Mouse (Mus musculus): ENCODE data around the gene Fndc7.
"Not testable (repeated sequence)": the region's sequence is repeated elsewhere in the genome, so short reads cannot be mapped to it uniquely, and the experiment has no call there.

The Fndc7 gene

DNA sequence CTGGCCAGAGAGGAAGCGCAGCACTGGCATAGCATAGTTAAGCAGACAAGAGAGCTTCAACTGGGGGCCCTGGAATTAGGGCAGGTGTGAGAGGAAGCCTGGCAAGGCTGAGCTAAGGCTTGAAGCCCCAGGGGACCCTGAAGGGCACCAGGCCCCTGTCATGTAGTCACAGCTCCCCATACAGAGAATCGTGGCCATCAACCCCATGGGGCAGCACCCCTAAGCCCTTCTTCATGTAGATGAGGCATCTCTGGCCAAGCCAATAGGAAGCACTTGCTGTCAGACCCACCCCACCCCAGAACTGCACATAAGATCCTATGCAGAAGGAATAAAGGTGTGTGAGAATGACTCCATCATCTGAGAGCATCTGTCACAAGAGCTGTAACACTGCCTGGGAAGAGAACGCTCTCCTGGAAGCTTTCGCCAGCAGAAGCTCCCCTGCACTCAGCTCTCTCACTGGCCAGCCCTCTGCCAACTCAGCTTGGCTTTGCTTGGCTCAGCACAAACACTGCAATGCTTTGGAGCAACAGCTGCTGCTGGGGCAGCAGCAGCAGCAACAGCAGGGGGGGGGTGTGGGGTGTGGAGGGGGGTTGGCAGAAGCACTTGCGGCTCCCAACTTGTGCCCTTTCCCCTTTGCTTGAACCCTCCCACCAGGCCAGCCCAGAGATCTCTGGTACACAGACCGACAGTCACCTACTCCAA is 37.7 kb downstream of the Fndc7 start:
- DNase-seq, result peak; percentile 54 to 74

- no peak for DNase-seq
Observed at GRCm38 (mm10) chr3:108851554-108851953, 38.3 kb downstream of the Fndc7 start.

GRCm38 (mm10) chr3:108851075-108851474 is 38.7 kb downstream of the Fndc7 start:
- no peak for DNase-seq

- DNase-seq, result peak; percentile 56 to 66
Observed at GRCm38 (mm10) chr3:108850506-108850905, 39.3 kb downstream of the Fndc7 start.

- no peak for DNase-seq
Observed at GRCm38 (mm10) chr3:108846616-108847015, 43.2 kb downstream of the Fndc7 start.

DNA sequence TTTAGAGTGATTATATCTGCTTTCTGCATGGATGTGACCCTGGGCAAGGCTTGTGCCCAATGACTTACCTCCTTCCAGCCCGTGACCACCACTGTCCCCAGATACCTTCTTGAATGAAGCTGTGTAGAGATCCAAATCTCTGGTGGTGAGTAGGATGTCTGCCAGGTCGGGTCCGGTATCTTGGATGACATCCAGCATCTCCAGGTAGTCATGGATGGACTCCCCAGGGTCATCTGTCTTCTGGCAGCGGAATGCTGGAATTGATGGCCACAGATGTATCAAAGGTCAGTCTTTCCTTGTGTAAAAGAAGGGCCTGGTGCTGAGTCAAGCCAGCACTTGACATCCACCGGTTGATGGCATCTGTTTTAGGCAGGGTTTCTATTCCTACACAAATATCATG is 45.3 kb downstream of the Fndc7 start:
- DNase-seq, result no peak

DNA sequence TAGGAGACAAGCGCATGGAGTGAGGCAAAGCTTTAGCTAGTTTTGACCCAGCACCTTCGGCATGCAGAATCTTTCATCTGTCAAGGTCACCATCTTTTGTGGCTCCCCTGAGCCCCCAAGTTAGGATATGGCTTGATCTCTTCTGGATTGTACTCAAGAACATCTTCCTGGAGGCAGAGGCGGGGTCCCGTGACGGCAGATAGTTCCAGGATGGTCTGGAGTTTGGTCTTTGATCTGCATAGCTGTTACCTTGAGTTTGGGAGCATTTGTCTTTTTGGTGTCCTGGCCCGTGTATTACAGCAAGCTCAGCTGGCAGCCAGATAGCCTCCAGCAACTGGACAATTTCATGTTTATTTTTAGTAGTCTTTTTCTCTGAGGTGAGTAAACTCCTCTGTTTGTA is 45.8 kb downstream of the Fndc7 start:
- DNase-seq, result no peak

DNA sequence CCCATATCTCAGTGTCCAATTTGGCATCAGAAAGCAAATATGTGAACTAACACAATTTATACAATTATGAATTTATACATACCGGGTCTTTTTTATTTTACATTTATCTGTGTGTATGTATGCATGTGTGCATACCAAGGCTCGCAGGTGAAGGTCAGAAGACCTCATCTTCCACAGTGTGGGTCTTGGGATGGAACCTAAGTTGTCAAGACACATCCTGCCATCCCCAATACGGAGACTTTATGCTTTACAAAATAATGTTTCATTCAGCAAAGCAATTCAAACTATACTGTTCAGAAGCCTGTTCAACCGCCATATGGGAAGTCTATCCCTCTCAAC is 49.1 kb downstream of the Fndc7 start:
- no peak for DNase-seq

GRCm38 (mm10) chr3:108840000-108840715 is 49.6 kb downstream of the Fndc7 start, which contains the start of gene Stxbp3:
Gene Stxbp3 (minus strand): TSS chr3:108840526.
- DNase-seq, result peak; percentile 99 to 100

DNA sequence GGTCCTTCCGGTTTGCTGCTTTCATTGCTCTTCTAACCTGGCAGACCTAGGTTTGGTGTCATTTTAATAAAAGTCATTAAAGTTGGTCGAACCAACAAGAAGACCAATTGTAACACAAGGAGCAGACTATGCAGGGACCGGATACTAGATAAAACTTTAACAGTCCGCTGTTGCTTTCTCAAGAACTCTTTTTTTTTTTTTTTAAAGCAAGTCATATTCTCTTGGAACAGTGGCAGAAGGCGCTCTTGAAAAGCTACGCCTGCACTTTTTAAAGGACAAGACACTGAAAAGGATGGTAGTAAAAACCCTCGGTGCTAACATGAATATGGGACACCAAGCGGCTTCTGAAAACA is 50.2 kb downstream of the Fndc7 start:
- DNase-seq, result no peak

DNA sequence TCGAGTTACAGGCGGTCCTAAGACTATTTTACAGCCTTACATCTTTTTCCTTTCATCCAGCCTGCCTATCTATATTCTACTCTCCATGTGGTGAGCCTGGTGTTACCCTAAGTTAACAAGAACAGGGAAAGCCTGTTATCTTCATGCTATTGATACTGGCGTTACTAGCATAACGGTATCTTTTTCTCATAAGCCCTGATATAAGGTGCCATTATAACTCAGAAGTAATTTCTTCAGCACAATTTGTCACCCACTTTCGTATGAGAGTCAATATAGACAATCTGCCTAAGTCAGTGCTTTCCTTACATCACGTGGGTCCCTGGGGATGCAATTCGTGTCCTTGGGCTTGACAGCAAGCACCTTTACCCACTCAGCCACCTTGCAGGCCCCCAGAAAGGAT is 50.8 kb downstream of the Fndc7 start:
- peak in 1 of 2 experiments; percentile 12 for DNase-seq

GRCm38 (mm10) chr3:108836931-108837330 is 52.9 kb downstream of the Fndc7 start:
- DNase-seq, result no peak

- not testable (repeated sequence) for DNase-seq
Observed at GRCm38 (mm10) chr3:108833717-108834116, 56.1 kb downstream of the Fndc7 start.

DNA sequence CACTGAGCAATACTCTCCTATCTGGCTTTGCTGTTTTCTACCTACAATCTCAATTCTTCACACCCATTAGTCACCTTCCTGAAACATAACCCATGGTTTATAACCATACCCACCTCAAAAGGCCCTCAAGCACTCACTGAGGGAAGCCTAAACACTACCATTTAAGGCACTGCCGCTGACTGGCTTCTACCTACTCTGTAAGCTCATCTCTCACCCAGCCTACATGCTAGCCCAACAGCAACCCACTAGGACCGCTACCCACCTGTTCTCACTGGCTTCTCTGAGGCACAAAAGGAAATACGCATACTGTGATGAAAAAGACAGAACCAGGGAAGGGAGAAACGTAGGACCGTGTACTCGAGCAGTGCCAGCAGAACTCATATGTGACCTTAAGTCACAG is 58.1 kb downstream of the Fndc7 start:
- no peak for DNase-seq

DNA sequence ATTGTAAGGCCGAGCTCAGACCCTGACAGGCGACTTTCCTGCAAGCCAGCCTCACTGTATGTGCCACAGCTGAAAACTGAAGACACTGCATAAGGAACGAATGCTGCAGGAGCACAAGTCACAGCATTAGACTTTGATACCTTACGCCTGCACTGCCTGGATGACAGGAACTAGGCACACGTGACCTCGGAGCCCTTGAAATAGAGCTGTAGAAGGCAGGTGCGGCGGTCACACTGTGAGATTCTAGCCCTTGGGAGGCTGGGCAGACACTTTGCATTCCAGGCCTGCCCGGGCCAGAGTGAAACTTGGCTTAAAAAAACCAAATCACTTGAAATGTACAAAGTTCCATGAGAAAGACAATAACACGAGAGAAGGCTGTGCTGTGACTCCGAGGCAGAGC is 59.3 kb downstream of the Fndc7 start:
- no peak for DNase-seq

DNA sequence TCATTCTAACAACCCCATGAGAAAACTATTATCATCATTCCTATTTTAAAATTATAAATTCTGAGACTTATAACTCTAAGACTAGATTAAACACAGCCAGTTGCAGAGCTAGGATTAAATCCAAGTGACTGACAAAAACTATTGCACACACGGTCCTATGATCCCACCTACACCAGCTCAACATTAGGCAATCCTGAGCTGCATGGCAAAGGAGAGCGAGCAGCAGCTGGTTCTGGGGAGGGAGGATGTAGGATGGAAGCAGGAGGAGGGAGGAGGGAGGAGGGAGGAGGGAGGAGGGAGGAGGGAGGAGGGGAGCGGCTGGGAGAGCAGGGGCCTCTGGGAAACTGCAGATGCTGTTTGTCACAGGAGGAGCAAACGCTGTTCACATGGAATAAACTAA is 74.2 kb downstream of the Fndc7 start:
- no peak for DNase-seq

- no peak for DNase-seq
Observed at GRCm38 (mm10) chr3:108810747-108811263, 79.0 kb downstream of the Fndc7 start.

DNA sequence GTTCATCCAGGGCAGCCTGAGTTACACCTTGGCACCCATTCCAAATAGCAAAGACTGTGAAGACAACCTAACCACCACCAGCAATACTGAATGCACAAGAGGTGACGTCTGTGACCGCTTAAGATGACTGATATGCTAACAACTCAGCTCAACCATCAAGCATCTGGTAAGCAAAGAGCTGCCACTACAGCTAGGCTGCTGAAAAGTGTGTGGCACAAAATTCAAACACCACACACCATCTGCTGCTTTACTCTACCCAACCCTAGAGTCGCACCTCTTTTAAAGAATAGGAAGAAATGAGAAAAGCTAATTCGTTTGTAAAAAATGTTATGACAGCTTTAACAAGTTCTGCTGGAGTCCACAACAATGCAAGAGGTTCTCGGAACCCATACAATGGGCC is 84.2 kb downstream of the Fndc7 start:
- DNase-seq, result no peak
